Mouse (Mus musculus): ENCODE measurements around the gene Gm5592. TPM values are rescaled to one million over a fixed set of nuclear protein-coding genes. Genes with fewer than 3 reads are reported as not detected.
"Not testable (repeated sequence)": the region's sequence is repeated elsewhere in the genome, so short reads cannot be mapped to it uniquely, and the experiment has no call there.

Gene Gm5592
- polyA plus RNA-seq (2012; ENCODE audit: insufficient read depth, insufficient read length, low replicate concordance, missing spikeins), result not detected in 2 replicates

DNA sequence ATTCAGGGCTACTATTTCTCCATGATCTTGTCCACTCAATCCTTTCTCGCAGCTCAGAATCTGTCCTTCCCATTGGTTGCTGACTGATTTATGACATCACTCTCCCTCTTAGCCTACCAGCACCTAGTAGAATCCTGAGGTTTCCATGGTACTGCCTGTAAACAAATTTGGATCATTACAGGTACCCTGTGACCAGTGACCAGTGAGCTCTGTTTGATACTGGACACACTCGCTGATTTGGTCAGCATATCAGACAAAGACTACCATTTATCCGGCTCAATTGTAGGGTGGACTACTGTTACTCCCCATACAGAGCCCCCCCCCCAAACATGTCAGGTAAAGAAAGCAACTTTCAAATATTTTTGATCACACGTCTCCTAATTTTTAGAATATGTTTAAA lies at the start of gene Gm5592:
Gm5592 (plus strand) TSS at position 301 of the 400 bp plus-strand sequence.
- H3K27ac ChIP-seq (ENCODE audit: insufficient read depth, low read depth, low read length); H3K4me3 ChIP-seq (ENCODE audit: insufficient read depth, low read depth, low read length); H3K4me1 ChIP-seq (ENCODE audit: control insufficient read depth, insufficient read depth, low read length): not testable (repeated sequence)
- 87% methylated on average over 4 of the region's 4 CpGs for WGBS

DNA sequence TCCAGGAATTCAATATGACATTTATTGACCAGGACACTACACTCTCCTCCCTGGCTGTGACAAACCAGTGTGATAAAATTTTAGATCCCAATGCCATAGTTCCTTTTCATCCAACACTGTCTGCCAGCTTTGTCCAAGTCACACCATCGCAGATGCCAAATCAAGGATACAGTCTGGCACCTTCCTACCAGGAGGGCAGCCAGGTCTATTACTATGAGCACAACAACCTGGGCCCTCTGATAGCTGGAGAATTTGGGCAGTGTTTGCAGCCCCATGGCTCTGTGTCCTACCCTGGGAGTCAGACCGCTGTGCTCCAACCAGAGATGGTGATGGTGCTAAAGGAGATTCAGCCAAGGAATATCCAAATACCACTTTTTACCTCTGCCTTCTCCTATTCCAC lies 2.2 kb downstream of the Gm5592 start:
- 92% methylated on average over 2 of the region's 2 CpGs for WGBS
- not testable (repeated sequence) for H3K27ac ChIP-seq (ENCODE audit: insufficient read depth, low read depth, low read length)

DNA sequence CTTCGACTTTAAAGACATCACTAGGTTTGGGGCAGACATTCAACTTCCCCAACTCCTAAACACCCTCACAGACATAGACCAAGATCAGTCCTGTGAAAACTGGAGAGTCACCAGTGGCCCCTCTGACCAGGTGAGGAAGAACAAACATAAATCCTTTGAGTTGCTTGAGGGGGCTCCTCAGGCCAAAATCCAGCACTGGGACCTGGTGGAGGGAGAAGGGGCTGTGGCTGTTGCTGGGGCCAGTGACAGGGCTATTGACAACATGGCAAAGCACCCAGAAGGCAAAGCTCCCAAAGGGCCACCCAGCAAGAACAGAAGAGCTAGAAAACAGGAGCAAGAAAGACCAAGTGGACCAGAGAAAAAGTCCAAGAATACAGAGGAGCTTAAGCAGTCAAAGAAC lies 4.2 kb downstream of the Gm5592 start:
- H3K4me3 ChIP-seq (ENCODE audit: insufficient read depth, low read depth, low read length); H3K27ac ChIP-seq (ENCODE audit: insufficient read depth, low read depth, low read length); H3K4me1 ChIP-seq (ENCODE audit: control insufficient read depth, insufficient read depth, low read length): not testable (repeated sequence)
- no CpG with 5 or more reads among the region's 1 CpGs for WGBS

More for the DNA sequence above, 2.2 kb downstream of the Gm5592 start:
- not testable (repeated sequence) for H3K4me3 ChIP-seq (ENCODE audit: insufficient read depth, low read depth, low read length); H3K4me1 ChIP-seq (ENCODE audit: control insufficient read depth, insufficient read depth, low read length)

DNA sequence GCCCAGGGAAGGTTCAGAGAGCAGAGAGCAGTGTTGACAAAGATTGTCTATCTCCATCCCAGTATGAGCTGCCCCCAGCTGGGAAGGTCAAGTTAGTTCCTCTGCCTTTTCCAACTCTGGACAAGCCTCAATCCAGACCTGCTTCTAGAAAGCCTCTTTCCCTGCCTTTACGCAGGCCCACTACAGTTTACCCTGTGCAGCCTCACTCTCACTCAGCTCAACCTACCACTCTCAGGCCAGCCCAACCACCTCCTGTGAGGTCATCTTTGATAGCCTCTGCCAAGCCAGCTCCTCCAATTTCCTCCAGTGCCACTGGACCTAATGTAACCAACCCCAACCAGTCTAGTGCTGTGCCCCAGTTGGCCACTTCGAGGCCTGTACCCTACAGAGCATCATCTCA lies 4.9 kb downstream of the Gm5592 start:
- 68% methylated on average over 2 of the region's 2 CpGs for WGBS
- H3K27ac ChIP-seq (ENCODE audit: insufficient read depth, low read depth, low read length), result not testable (repeated sequence)

DNA sequence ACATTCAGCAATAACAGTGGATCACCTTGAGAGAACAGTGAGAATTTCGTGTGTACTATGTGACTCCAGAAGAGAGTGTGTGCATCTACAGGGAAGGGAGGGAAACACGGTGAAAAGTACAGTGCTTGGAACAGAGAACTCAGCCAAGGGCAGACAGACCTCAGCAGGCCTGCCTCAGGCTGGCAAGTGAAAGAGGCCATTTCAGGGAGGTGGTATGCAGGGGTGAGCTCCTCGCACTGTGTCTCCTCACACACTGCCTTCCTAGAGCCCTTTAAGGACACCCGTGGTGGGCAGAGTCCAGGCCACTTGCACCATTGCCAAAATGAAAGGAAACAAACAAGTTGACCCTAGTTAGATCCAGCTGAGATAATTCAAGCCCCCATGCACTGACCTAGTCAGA lies 40.0 kb downstream of the Gm5592 start:
- no peaks in the 10 kb centered on the region for H3K4me1 ChIP-seq (ENCODE audit: control insufficient read depth, insufficient read depth, low read length)
- H3K27ac ChIP-seq (ENCODE audit: insufficient read depth, low read depth, low read length), result no peak overlapping the region
- H3K4me3 ChIP-seq (ENCODE audit: insufficient read depth, low read depth, low read length), result no peak overlapping the region
- 69% methylated on average over 4 of the region's 4 CpGs for WGBS
- TF ChIP-seq CTCF (IDR thresholded peaks at IDR 0.05; ENCODE audit: insufficient read depth, low read depth, low read length), result no peak
- no peak for TF ChIP-seq POLR2A (IDR thresholded peaks at IDR 0.05; ENCODE audit: insufficient read depth, low read depth, low read length)

More for the DNA sequence above, 4.9 kb downstream of the Gm5592 start:
- H3K4me1 ChIP-seq (ENCODE audit: control insufficient read depth, insufficient read depth, low read length); H3K4me3 ChIP-seq (ENCODE audit: insufficient read depth, low read depth, low read length): not testable (repeated sequence)

Other genes with a start within 250 kb of the Gm5592 start
- not detected in 2 replicates for gene 4930433I11Rik, start 166.3 kb upstream of the Gm5592 start, polyA plus RNA-seq (2012; ENCODE audit: insufficient read depth, insufficient read length, low replicate concordance, missing spikeins)
- gene Gm4884, start 121.1 kb upstream of the Gm5592 start, polyA plus RNA-seq (2012; ENCODE audit: insufficient read depth, insufficient read length, low replicate concordance, missing spikeins), result not detected in 2 replicates
- gene AI987944, start 239.5 kb downstream of the Gm5592 start, polyA plus RNA-seq (2012; ENCODE audit: insufficient read depth, insufficient read length, low replicate concordance, missing spikeins), result not detected in 2 replicates